Mouse (Mus musculus) erythroblast, embryonic 14.5 days (primary cell): ENCODE results near the gene Dgkg. TPM values are rescaled to one million over a fixed set of nuclear protein-coding genes. Genes with fewer than 3 reads are reported as not detected.

Source experiments
- H3K27me3 ChIP-seq: 2 replicates; pipeline ENCODE4 v1.6.1; 2012; ENCODE audit warnings: inconsistent platforms; ENCODE audit not compliant: control insufficient read depth
- H3K36me3 ChIP-seq: 2 replicates; pipeline ENCODE4 v1.6.1; 2012; ENCODE audit warnings: mild to moderate bottlenecking, inconsistent platforms; ENCODE audit not compliant: control insufficient read depth
- H3K4me1 ChIP-seq: 2 replicates; pipeline ENCODE4 v1.6.1; 2012; ENCODE audit warnings: inconsistent platforms; ENCODE audit not compliant: control insufficient read depth
- H3K4me3 ChIP-seq: replicated peaks from 2 replicates; pipeline ENCODE3; 2012; ENCODE audit warnings: moderate library complexity, mild to moderate bottlenecking, inconsistent platforms
- H3K9me3 ChIP-seq: 2 replicates; pipeline ENCODE4 v1.6.1; 2012; ENCODE audit warnings: low read length, inconsistent platforms, mixed read lengths; ENCODE audit not compliant: control insufficient read depth
- GATA1 ChIP-seq: IDR thresholded peaks from 2 replicates; pipeline ENCODE4 v1.6.1; 2012; ENCODE audit warnings: low read length, inconsistent platforms, mixed read lengths
- TAL1 ChIP-seq: IDR thresholded peaks from 3 replicates; pipeline ENCODE4 v1.6.1; 2012; ENCODE audit warnings: low read length, inconsistent platforms, mixed read lengths
- polyA plus RNA-seq: library from polyadenylated mRNA; stranded (reverse); fragments of >175 nt; gene quantifications from 2 replicates; pipeline ENCODE4 v1.2.3, GENCODE M21; 2012

The Dgkg gene
- polyA plus RNA-seq, 1 experiment = not detected

DNA sequence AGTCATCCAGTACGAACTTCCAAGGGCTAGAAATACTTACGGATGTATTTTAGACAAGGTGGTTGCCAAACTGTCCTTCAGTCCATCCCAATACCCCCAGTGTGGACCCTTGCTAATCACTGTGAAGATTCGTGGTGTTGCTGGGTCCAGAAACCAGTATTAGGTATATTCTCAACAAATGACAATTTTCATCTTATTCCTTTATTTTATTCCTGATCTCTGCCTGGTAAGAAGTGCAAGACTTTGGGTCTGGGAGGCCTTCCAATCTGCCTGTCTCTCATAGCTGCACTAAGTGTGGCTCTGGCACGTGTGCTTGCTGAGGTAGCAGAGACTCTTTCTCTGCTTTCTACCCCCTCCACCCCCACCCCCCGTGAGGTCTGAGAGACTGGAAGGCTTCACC lies 156.5 kb downstream of the Dgkg start:
- no peaks in the 10 kb centered on the region for H3K27me3 ChIP-seq
- H3K36me3 ChIP-seq = no peaks in the 10 kb centered on the region
- H3K4me3 ChIP-seq = no peak overlapping the region
- TF ChIP-seq TAL1 = no peak
- TF ChIP-seq GATA1 = no peak
- no peaks in the 10 kb centered on the region for H3K9me3 ChIP-seq
- H3K4me1 ChIP-seq = peaks cover 12% of the 10 kb centered on the region

DNA sequence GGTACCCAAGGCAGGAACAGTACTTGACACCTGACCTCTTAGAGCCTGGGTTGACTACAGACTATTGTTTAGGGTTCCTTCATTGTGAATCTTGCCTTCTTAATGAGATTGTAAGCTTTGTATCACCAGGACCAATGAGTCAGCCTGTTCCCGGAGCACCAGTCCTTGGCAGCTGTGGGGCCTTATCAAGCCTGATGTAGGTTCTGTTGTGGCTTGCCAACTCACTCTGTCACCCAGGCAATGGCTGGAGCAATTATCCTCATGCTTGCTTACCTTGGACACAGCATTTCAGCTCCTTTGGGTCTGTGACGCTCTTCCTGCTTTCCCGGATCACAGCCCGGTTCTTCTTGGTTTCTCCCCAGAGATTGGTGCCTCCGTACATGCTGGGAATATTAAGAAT lies 157.1 kb downstream of the Dgkg start:
- TF ChIP-seq TAL1 (no peak), GATA1 (no peak)
- no peaks in the 10 kb centered on the region for H3K9me3 ChIP-seq
- H3K36me3 ChIP-seq = no peaks in the 10 kb centered on the region
- peaks cover 12% of the 10 kb centered on the region for H3K4me1 ChIP-seq
- H3K27me3 ChIP-seq = no peaks in the 10 kb centered on the region
- H3K4me3 ChIP-seq = no peak overlapping the region

DNA sequence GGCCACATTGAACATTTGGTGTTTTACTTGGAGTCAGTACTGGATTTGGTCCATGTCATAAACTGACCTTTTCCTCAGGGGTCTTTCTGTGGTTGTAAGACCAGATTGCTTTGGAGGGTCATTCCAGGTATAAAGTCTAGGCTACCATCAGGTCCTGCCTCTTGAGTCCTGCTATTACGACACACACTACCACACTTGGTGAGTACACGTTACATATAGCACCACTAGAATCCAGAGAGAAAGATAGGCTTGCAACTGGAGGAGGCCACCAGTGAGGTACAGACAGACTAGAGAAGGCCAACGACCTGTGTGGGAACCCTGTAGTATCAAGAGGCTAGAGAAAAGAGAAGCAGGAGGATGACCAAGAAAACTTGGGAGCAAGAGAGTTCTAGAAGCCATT lies 157.6 kb downstream of the Dgkg start:
- no peak overlapping the region for H3K4me3 ChIP-seq
- H3K9me3 ChIP-seq = no peaks in the 10 kb centered on the region
- H3K4me1 ChIP-seq = peaks cover 12% of the 10 kb centered on the region
- H3K36me3 ChIP-seq = no peaks in the 10 kb centered on the region
- TF ChIP-seq TAL1 (no peak), GATA1 (no peak)
- H3K27me3 ChIP-seq = no peaks in the 10 kb centered on the region

DNA sequence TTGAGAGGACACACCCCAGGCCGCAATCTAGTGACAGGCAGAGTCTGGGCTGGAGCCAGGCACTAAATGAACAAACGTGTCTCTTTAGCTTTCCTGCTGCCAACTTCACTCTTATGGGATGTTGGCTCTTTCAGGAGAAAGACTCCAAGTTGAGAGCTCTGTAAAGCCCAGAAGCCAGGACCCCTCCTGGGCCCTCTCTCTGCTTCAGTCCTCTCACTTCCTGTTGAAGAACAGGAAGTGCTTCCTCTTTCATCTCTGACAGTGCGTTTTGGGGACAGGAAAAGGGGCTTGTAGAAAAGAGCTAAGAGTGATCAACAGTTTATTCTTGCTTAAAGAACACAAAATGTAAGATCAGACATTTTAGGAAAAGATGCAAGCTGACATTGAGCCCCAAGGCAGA lies 159.0 kb downstream of the Dgkg start:
- Histone ChIP-seq H3K4me1 (no peaks in the 10 kb centered on the region), H3K4me3 (no peak overlapping the region), H3K27me3 (no peaks in the 10 kb centered on the region), H3K36me3 (no peaks in the 10 kb centered on the region), H3K9me3 (no peaks in the 10 kb centered on the region)
- no peak for TF ChIP-seq GATA1
- TF ChIP-seq TAL1 = no peak

DNA sequence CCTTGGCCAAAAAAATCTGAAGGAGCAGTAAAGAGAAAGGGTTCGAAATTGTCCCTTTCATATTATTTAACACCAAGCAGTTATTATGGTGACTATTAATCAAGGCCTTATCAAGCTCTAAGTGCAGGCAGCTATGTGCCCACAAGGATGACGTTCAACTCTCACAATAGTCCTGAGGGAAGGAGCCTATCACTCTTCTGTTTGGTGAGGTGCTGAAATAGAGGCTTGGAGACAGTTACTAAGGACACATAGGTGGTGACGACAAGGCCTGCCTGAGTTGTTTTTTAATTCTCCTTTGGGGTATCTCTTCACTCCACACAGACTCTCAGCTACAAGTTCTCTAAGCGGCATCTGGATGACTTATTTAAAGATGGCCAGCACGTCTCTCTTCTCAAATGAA lies 161.8 kb downstream of the Dgkg start:
- no peaks in the 10 kb centered on the region for H3K27me3 ChIP-seq
- H3K36me3 ChIP-seq = no peaks in the 10 kb centered on the region
- no peak for TF ChIP-seq GATA1
- no peak for TF ChIP-seq TAL1
- no peaks in the 10 kb centered on the region for H3K4me1 ChIP-seq
- no peaks in the 10 kb centered on the region for H3K9me3 ChIP-seq
- H3K4me3 ChIP-seq = no peak overlapping the region

DNA sequence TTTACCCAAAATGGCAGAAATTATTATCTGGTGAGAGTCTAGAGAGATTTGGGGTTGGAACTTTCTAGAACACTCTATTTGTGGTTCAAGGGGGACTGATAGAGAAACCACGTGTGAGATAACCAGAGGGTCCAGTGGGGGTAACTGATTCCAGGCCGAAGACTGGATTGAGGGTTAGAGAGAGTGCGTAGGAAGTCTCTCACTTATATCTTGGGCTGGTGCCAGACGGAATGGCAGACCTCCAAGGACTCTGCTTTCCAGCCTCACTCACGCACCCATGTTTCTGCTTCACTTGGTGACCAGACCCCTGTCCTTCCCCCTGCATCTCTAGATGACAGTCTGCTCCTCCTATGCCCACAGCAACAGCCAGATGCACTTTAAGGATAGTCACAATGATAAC lies 162.2 kb downstream of the Dgkg start:
- Histone ChIP-seq H3K36me3 (no peaks in the 10 kb centered on the region), H3K9me3 (no peaks in the 10 kb centered on the region), H3K27me3 (no peaks in the 10 kb centered on the region), H3K4me1 (no peaks in the 10 kb centered on the region), H3K4me3 (no peak overlapping the region)
- TF ChIP-seq GATA1 (no peak), TAL1 (no peak)

DNA sequence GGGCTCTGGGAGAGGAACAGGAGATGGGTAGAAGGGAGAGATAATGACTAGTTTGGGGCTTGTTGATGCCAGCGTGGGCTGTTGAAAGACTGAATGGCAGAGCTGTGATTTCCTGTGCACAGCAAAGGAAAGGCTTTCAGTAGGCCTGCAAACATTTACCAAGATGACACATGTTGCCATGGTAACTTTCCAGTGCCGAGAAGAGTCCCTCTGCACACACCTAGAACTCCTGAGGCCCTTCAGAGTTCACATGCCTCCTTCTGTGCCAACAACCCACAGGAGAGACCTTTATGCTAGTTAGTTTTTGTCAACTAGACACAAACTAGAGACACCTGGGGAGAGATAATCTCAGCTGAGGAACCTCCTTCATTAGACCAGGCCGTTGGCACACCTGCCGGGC lies 163.6 kb downstream of the Dgkg start:
- Histone ChIP-seq H3K36me3 (no peaks in the 10 kb centered on the region), H3K9me3 (no peaks in the 10 kb centered on the region)
- TF ChIP-seq TAL1 (no peak), GATA1 (no peak)

DNA sequence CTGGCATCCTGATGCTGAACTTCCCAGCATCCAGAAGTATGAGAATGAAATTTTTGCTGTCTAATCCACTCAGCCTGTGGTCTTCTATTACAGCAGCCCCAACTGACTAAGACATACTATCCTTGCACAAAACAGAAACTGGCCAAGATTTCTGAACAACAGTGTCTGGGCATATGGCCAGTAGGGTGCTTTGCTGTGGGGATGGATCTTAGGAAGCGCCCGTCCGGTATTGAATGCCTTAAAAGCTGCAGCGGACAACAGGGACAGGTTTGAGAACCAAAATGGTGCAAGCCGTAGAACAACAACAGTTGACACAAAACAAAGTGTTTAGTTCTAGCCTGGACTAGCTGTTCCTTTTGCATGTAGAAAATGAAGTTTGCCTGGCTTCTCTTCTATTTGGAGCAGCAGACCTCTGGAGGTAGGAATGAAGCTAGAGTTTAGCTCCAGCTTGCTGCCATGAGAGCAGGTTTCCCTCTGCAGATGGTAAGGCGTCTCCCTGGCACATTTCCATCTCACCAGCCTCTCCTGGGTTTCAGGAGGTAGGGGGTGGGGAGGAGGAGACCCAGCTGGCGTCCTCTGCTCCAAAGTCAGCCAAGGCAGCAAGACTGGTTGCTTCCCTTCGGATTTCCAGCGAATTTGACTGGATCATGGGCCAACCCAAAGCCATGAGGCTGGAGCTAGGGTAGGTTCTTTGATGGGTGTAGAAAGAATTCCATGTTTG lies 165.4 kb downstream of the Dgkg start:
- TF ChIP-seq GATA1 = no peak
- no peak for TF ChIP-seq TAL1
- Histone ChIP-seq H3K27me3 (no peaks in the 10 kb centered on the region), H3K4me3 (no peak overlapping the region), H3K9me3 (no peaks in the 10 kb centered on the region), H3K36me3 (no peaks in the 10 kb centered on the region), H3K4me1 (no peaks in the 10 kb centered on the region)

More for the DNA sequence above, 163.6 kb downstream of the Dgkg start:
- H3K4me1 ChIP-seq = no peaks in the 10 kb centered on the region
- H3K4me3 ChIP-seq = no peak overlapping the region
- H3K27me3 ChIP-seq = no peaks in the 10 kb centered on the region

DNA sequence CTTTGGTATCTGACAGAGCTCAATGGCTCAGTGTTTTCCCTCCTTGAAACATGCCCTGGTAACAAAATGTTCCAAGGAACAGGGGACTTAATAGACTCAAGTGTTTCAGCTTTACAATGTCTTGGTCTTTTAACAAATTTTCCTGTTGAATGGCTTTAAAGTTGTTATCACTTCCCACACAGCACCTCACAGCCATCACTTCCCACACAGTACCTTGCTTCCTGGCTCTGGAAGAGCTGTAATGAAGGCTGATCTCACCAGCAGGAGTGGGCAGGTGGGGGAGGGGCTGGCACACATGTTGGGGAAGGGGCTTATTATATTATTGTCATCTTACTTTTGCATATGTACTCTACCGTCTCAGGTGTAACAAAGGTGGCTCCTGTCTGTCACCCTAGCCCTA lies 173.1 kb downstream of the Dgkg start:
- no peak for TF ChIP-seq TAL1
- no peak for TF ChIP-seq GATA1
- Histone ChIP-seq H3K4me1 (no peaks in the 10 kb centered on the region), H3K4me3 (no peak overlapping the region), H3K27me3 (no peaks in the 10 kb centered on the region), H3K9me3 (no peaks in the 10 kb centered on the region), H3K36me3 (no peaks in the 10 kb centered on the region)

DNA sequence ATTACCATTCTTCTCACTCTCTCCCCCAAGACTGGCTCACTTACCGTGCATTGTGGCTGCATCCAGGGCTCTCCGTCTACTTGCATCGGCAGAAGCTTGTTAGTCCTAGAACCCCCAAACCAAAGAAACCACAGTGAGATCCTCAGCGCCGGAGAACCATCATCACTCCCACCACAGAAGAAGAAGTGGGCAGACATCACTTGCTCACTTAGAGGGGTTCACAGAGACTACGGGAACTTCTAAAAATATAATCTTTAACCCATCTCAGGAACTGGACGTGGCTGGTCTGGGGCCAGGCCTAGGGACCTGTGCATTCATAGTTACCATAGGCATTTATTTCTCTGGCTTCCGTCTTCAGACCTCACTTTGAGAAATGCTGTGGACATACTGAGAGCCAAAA lies 177.7 kb downstream of the Dgkg start:
- H3K4me1 ChIP-seq = no peaks in the 10 kb centered on the region
- no peaks in the 10 kb centered on the region for H3K9me3 ChIP-seq
- no peaks in the 10 kb centered on the region for H3K27me3 ChIP-seq
- H3K36me3 ChIP-seq = no peaks in the 10 kb centered on the region
- H3K4me3 ChIP-seq = no peak overlapping the region
- TF ChIP-seq TAL1 (no peak), GATA1 (no peak)
